Mouse (Mus musculus): ENCODE results near the gene Sema4g.

GRCm38 (mm10) chr19:45014981-45015402 is 26.1 kb downstream of the Sema4g start:
- TF ChIP-seq CTCF (IDR thresholded peaks at IDR 0.05; ENCODE audit: extremely low read depth, insufficient read depth, insufficient read length, insufficient replicate concordance) (no peak), POLR2A (IDR thresholded peaks at IDR 0.05; ENCODE audit: low read depth, low read length) (no peak)
